Mouse (Mus musculus) hematopoietic stem cell, adult 5-6 weeks (primary cell): ENCODE measurements around the gene Gli2. TPM values are rescaled to one million over a fixed set of nuclear protein-coding genes. Genes with fewer than 3 reads are reported as not detected.

ENCODE experiments used
- ATAC-seq, 2 experiments: fragments of 125-278 bp in 1 of 2; replicated peaks in 1 of 2; 2 replicates each; pipeline ENCODE4 v1.8.0; 2016 to 2017; ENCODE audit warnings: inconsistent platforms in 2 of 2, mild to moderate bottlenecking in 2 of 2, moderate number of reproducible peaks in 2 of 2, low read depth in 1 of 2, moderate TSS enrichment in 1 of 2; ENCODE audit not compliant: low FRiP score in 2 of 2, poor library complexity in 2 of 2, severe bottlenecking in 2 of 2, insufficient read depth in 1 of 2, low TSS enrichment in 1 of 2
- total RNA-seq: library from RNA; stranded (forward); fragments of 172-1452, 232-1000 nt; gene quantifications from 2 replicates; pipeline ENCODE4 v1.2.3, GENCODE M21; 2017

Gli2 gene
- total RNA-seq, 1 experiment from 2014 or later = not detected

- no peak for ATAC-seq
These were observed 31.1 kb downstream of the Gli2 start for GRCm38 (mm10) chr1:119022311-119022710.

GRCm38 (mm10) chr1:119020092-119020491 is 33.3 kb downstream of the Gli2 start:
- no peak for ATAC-seq

GRCm38 (mm10) chr1:119019056-119019455 is 34.4 kb downstream of the Gli2 start:
- no peak for ATAC-seq

- no peak for ATAC-seq
These were observed 36.6 kb downstream of the Gli2 start for GRCm38 (mm10) chr1:119016866-119017265.

GRCm38 (mm10) chr1:119015108-119015507 is 38.3 kb downstream of the Gli2 start:
- ATAC-seq = no peak

GRCm38 (mm10) chr1:119008949-119009348 is 44.5 kb downstream of the Gli2 start:
- no peak for ATAC-seq

GRCm38 (mm10) chr1:119003852-119004398 is 49.5 kb downstream of the Gli2 start:
- no peak for ATAC-seq

GRCm38 (mm10) chr1:119001454-119002034 is 51.9 kb downstream of the Gli2 start:
- ATAC-seq = no peak

GRCm38 (mm10) chr1:118994482-118995105 is 58.8 kb downstream of the Gli2 start:
- no peak for ATAC-seq

- no peak for ATAC-seq
These were observed 59.6 kb downstream of the Gli2 start for GRCm38 (mm10) chr1:118993775-118994174.

GRCm38 (mm10) chr1:118988331-118988730 is 65.1 kb downstream of the Gli2 start:
- no peak for ATAC-seq

- no peak for ATAC-seq
These were observed 65.9 kb downstream of the Gli2 start for GRCm38 (mm10) chr1:118987538-118987937.

- ATAC-seq = no peak
These were observed 70.0 kb downstream of the Gli2 start for GRCm38 (mm10) chr1:118983389-118983788.

- ATAC-seq = no peak
These were observed 70.6 kb downstream of the Gli2 start for GRCm38 (mm10) chr1:118982805-118983211.

GRCm38 (mm10) chr1:118981943-118982804 is 71.2 kb downstream of the Gli2 start:
- ATAC-seq = peak; percentile 89 to 94

- ATAC-seq = no peak
These were observed 72.8 kb downstream of the Gli2 start for GRCm38 (mm10) chr1:118980636-118981035.

GRCm38 (mm10) chr1:118976596-118976995 is 76.8 kb downstream of the Gli2 start:
- ATAC-seq = no peak

GRCm38 (mm10) chr1:118975376-118975775 is 78.0 kb downstream of the Gli2 start:
- no peak for ATAC-seq
